Mouse (Mus musculus) frontal cortex, adult 2 months (tissue): ENCODE results near the gene Kif18b. TPM values are rescaled to one million over a fixed set of nuclear protein-coding genes. Genes with fewer than 3 reads are reported as not detected.

Source experiments
- DNase-seq, 2 experiments: peaks; one replicate each; pipeline ENCODE4 v3.0.0; 2022; ENCODE audit warnings: low spot score in 1 of 2; ENCODE audit errors: extremely low spot score in 1 of 2
- polyA plus RNA-seq: library from polyadenylated mRNA; depleted of rRNA; stranded (reverse); fragments of >200 nt; gene quantifications from 2 replicates; pipeline ENCODE4 v1.2.3, GENCODE M21; 2012

Gene Kif18b
- polyA plus RNA-seq, 1 experiment: 0.30 TPM

DNA sequence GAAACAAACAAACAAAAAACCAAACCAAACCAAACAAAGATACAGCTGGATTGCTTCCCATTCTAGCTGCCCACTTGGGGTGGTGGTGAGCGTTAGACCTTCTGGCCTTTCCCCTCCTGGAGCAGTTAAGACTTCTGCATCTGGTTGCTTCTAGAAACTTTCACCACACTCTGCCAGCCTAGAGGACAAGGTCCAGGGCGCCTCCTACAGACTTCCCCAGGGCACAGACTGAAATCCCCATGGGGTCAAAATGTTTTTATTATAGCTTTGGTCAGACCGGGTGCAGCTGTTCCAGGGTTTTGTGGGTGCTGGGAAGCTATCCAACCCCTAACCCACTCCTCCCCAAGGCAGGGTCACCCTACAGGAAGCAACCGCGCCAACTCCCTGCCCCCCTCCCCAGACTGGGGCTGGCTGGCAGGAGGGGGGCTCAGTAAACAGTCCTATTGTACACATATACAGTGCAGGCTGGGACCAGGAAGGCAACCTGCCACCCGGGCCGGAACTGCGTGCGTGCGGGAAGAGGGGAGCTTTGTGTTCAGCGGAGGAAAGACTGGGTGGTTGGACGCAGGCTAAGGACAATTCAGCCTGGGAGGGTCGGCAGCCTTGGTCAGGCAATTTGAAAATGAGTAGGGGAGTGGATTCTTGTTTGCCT lies 14.2 kb upstream of the Kif18b start:
- DNase-seq: no peak

- no peak for DNase-seq
These were observed 12.7 kb upstream of the Kif18b start for GRCm38 (mm10) chr11:102937529-102938182.

GRCm38 (mm10) chr11:102936272-102936671 lies 11.3 kb upstream of the Kif18b start:
- no peak for DNase-seq

DNA sequence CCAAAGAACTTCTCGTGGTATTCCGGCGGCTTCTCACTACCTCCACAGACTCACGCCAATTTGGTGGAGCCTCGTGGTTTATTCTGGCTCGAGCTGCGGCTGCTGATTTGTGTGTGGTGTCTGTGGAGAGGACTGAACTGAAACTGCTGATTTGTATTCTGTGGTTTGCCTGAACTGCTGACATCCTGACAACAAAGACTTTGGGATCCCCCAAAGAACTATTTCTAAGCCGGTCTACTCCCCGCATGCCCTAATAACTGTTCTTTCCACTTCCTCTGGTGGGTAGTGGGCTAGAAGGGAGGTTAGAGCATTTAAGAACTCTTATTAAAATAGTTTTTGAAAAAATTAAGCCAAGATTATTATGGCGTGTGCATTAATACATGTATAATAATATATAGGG lies 5.7 kb upstream of the Kif18b start:
- no peak for DNase-seq

DNA sequence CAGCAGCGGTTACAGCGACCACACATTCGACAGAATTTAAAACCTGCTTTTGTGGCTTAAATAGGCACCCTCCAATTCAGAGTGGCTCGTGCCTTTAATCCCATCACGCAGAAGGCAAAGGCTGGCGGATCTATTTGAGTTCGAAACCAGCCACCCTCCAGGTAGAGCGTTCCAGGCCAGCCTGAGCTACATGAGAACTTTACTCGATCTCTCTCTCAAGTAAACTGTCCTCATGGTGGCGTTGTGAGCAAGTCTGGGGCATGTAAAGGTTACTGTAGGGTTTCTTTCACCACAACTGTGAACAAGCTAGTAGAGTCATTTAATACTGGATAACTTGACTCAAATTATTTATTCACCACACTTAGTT lies 410 bp upstream of the Kif18b start:
- DNase-seq: no peak

DNA sequence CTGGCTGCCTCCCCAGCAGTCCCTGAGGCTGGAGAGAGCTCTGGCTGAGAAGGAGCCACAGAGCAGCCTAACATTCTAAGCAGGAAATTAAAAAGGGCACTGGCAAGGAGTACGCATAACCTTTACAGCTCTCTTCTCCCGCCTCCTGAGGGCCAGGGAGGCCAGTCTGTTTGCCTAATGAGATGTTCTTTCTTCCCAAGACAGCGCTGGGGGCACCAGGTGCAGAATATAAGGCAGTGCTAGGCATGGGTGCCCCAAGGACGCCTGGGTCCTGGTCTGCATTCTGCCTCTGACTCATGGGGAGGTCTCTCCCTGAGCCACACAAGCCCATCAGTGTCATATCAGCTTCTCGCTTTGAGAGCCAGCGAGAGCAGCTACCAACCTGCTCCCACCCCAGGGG lies 3.4 kb downstream of the Kif18b start:
- DNase-seq: no peak

GRCm38 (mm10) chr11:102918077-102918476 lies 6.8 kb downstream of the Kif18b start:
- DNase-seq: no peak

- no peak for DNase-seq
These were observed 9.5 kb downstream of the Kif18b start for GRCm38 (mm10) chr11:102915380-102915779.

- no peak for DNase-seq
These were observed 13.5 kb downstream of the Kif18b start for GRCm38 (mm10) chr11:102911376-102911775.

DNA sequence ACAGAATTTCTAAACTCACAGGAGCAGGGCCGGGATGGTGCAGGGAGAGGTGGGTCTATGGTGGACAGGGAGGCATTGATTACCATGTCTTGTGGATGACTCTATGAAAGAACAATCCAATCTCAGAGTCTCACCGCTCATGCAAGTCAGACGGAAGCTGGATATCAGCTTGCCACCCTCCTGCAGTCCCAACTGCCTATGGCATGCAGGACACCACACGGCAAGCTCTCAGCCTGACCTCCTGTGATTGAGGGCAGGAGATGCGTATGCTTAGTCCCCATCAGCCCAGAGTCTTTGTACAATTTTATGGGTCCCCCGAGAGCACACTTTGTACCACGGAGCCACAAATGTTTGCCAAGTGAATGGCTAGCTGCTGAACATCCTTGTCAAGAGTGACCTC lies 21.3 kb downstream of the Kif18b start:
- DNase-seq: no peak

DNA sequence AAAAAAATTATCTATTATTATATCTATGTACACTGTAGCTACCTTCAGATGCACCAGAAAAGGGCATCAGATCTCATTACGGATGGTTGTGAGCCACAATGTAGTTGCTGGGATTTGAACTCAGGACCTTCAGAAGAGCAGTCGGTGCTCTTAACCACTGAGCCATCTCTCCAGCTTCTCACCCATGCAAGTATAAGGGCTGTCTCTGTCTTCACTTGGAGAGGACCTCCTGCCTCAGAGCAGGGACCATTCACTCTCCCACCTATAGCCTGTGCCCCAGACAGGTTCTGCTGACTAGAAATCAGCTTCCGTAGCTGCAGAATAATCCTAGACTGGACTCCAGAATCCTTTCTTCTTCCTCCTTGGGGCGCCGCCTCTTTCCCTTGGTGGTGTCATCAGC lies 22.8 kb downstream of the Kif18b start:
- DNase-seq: no peak

GRCm38 (mm10) chr11:102901199-102901598 lies 23.7 kb downstream of the Kif18b start:
- DNase-seq: no peak

GRCm38 (mm10) chr11:102900763-102901162 lies 24.2 kb downstream of the Kif18b start, which contains the start of gene Gfap:
Gene Gfap (minus strand): TSS chr11:102900912.
- DNase-seq: peak; percentile 26 to 88

GRCm38 (mm10) chr11:102898408-102898807 lies 26.5 kb downstream of the Kif18b start:
- DNase-seq: peak in 1 of 2 experiments; percentile 28

DNA sequence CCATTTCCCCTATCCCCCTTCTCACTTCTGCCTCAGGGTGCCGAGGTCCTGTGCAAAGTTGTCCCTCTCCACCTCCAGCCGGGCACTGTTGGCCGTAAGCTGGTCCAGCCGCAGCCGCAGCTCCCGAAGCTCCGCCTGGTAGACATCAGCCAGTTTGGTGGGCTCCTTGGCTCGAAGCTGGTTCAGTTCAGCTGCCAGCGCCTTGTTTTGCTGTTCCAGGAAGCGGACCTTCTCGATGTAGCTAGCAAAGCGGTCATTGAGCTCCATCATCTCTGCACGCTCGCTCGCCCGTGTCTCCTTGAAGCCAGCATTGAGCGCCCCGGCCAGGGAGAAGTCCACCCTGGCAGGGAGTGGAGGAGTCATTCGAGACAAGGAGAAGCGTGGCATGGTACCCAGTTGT lies 28.3 kb downstream of the Kif18b start:
- DNase-seq: no peak

DNA sequence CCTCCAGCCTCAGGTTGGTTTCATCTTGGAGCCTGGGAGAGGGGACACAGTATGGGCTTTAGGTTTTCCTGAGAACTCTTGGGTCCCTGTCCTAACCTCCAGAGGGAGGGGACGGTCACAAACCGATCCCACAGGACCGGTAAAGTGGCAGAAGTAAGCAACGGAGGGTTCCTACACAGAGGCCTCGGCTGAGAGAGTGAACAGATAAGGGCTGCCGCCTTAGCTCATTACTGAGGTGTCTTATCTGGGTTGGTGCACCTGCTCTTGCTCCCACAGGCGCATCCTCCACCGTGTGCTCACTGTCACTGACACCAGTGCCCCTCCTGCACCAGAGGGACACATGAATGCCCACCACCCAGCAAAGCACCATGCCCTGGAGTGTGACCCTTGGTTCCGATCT lies 29.1 kb downstream of the Kif18b start:
- DNase-seq: no peak

DNA sequence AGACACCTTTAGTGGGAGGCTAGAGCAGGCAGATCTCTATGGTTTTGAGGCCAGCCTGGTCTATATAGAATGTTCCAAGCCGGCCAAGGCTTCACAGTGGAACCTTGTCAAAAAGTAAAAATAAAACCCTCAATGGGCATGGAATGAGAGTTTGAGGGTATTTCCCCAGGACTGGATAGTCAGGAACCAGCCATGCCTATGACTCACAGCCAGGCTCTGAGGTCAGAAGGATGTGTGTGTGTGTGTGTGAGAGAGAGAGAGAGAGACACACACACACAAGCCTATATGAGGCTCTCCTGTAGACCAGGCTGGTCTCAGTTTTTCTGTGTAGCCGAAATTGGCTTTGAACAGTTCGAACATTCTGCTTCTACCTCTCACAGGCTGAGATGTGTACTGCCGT lies 30.2 kb downstream of the Kif18b start:
- DNase-seq: no peak

DNA sequence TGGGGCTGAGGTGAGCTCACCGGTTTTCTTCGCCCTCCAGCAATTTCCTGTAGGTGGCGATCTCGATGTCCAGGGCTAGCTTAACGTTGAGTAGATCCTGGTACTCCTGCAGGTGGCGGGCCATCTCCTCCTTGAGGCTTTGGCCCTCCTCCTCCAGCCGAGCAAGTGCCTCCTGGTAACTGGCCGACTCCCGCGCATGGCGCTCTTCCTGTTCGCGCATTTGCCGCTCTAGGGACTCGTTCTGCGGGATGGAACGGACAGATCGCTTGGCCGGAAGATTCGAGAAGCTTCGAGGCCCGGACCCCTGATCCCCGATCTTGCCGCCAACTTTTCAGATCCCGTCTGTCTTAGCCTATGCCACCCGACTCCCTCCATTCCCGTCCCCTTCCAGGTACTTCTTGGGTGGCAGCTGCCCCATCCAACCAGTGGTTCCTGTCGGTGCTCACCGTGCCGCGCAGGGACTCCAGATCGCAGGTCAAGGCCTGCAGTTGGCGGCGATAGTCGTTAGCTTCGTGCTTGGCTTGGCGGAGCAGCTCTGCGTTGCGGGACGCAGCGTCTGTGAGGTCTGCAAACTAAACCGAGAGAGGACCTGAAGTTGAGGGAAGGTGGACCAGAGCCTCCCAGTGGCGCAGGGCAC lies 31.8 kb downstream of the Kif18b start:
- DNase-seq: no peak

- DNase-seq: no peak
These were observed 34.8 kb downstream of the Kif18b start for GRCm38 (mm10) chr11:102890096-102890495.

DNA sequence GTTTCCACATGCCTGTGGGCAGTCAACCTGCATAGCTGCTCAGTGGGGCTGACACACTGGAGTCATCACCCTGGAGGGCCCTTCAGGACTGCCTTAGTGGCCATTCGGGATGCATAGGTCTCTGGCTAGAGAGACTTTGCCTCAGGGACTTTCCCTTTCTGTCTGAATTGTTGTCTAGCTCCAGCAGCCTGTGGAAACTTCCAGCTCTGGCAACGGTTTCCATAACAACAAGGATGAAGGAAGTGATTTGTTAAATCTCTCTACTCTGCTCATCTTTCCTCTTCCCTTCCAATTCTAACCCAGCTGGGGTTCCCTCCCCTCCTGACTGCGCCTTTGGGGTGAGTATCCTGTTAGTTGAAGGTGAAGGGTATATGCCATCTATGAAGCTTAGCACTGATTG lies 36.8 kb downstream of the Kif18b start:
- DNase-seq: peak; percentile 23 to 67

DNA sequence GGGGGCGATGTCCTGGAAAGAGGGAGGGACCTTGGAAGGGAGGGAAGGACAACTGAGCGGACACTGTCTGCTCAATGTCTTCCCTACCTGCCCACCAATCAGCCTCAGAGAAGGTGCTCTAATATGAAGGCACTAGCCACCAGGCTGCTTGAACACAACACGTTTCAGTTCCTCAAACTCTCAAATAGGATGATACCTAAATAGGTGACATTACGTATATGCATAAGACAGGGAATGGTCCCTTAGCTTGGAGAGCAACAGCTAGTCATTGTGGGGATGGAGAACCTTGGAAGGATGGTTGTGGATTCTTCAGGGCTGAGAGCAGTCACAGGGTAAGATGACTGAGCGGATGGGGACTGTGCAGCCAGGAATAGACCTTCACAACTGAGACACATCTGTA lies 37.5 kb downstream of the Kif18b start:
- DNase-seq: no peak

- DNase-seq: no peak
These were observed 40.2 kb downstream of the Kif18b start, which contains the start of gene Fam187a for GRCm38 (mm10) chr11:102884616-102885219. Gene Fam187a (plus strand): TSS chr11:102885169.
